Mouse (Mus musculus) Patski (cell line): Measurements from ENCODE around the gene Ccdc181. TPM values are rescaled to one million over a fixed set of nuclear protein-coding genes. Genes with fewer than 3 reads are reported as not detected.

Experiments
- ATAC-seq: fragments of 100-300 bp; one replicate; pipeline ENCODE4 v1.8.0; 2021
- CTCF ChIA-PET: fragments of 350-600 bp; sonication (Branson Sonifier 250); formaldehyde crosslinking; loops from one replicate; lab custom pipeline; 2022; ENCODE audit warnings: inconsistent platforms; lab: Charles Lee
- POLR2A ChIA-PET: fragments of 350-600 bp; sonication (Branson Sonifier 250); formaldehyde crosslinking; loops from one replicate; lab custom pipeline; 2022; ENCODE audit warnings: antibody characterized with exemption, inconsistent platforms; lab: Charles Lee
- DNase-seq: peaks from one replicate; pipeline ENCODE4 v3.0.0-alpha.2; 2011; ENCODE audit warnings: low read depth, low spot score
- H3K27me3 ChIP-seq: fragments of 371-371 bp; one replicate; pipeline ENCODE4 v1.5.1; 2021
- CTCF ChIP-seq: fragments of 100-300 bp; IDR thresholded peaks from one replicate; pipeline ENCODE4 v1.5.1; 2021
- in situ Hi-C: fragments of 300-500 bp; cut with MboI; formaldehyde crosslinking; loops from 3 replicates; pipeline ENCODE4 v1.11.1; 2018; ENCODE audit warnings: low pct_unique_long_range_greater_than_20kb, mixed read lengths
- polyA plus RNA-seq: library from polyadenylated mRNA; unstranded; gene quantifications from one replicate; pipeline ENCODE4 v1.2.3, GENCODE M21; 2021

Ccdc181 gene
- polyA plus RNA-seq, 1 experiment from 2014 or later, result 36.0 TPM

DNA sequence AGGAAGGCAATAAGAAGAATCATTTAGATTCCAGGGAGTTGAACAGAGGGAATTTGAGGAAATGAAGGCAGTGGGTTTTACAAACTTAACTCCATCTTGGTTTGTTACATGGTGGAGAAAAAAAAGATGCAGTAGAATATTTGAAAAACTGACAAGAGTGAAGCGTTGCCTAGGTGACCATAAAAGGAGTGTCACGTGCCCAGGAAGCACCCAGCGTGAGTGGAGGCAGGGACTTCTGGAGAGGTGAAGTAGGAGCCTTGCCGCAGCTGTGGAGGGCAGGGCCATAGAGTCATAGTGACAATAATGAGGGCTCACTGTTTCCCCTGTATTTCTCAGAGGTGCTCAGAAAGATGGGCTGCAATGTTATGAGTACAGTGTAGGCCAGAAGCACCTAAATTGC is 3.9 kb downstream of the Ccdc181 start:
- no peaks in the 10 kb centered on the region for H3K27me3 ChIP-seq
- ChIA-PET CTCF (no interaction called here), POLR2A (no interaction called here)
- ATAC-seq, result no peak
- in situ Hi-C loops, result no loop called here
- no peak for TF ChIP-seq CTCF
- no peak for DNase-seq

DNA sequence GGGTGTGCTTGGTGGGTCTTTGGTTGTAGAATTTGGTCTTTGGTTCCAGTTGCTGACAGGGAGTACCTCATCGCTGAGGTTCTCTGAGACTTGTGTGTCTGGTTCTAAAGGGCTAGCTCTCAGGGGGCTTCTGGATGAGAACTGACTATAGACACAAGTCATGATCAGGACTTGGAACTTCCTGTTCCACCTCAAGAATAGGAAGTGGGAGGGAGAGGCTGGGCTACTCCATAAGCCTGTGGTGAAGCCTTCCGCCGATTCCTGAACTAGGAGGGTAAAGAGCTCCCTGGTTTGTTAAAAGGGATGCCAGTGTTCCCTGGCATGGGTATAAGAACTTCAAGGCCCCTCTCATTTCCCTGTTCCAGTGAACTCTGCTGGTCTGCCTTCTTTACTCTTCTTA is 8.6 kb downstream of the Ccdc181 start:
- in situ Hi-C loops, result no loop called here
- DNase-seq (no peak), ATAC-seq (no peak)
- CTCF ChIA-PET, result interaction anchor here (1.3 kb wide), 2 partner anchors 9 to 11 kb away, joined by 3 to 4 read pairs; no protein-coding TSS in a partner anchor
- TF ChIP-seq CTCF, result no peak
- H3K27me3 ChIP-seq, result no peaks in the 10 kb centered on the region
- POLR2A ChIA-PET, result no interaction called here

DNA sequence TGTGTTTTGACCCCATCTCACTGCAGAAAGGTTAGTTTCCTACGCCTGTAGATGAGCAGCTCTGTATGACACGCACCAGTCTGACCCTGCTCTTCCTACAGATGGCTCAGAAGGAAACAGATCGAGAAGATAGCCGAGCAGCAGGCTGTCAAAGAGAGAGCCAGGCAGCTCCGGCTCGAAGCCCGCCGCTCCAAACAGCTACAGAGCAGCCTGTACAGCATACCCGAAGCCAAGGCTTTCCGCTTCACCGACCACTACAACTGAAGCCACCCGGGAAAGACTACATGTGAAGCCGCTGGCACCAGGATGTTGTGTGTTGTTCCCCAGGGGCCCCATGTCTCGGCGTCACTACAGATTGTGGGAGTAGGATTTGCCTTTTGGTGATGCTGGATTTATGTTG is 12.0 kb downstream of the Ccdc181 start:
- no peak for ATAC-seq
- POLR2A ChIA-PET, result no interaction called here
- no peaks in the 10 kb centered on the region for H3K27me3 ChIP-seq
- no peak for TF ChIP-seq CTCF
- in situ Hi-C loops, result no loop called here
- CTCF ChIA-PET, result no interaction called here
- DNase-seq, result no peak

- in situ Hi-C loops, result no loop called here
- ChIA-PET CTCF (interaction anchor here (1.6 kb wide), 1 partner anchor 15 kb away, joined by 4 read pairs; no protein-coding TSS in a partner anchor), POLR2A (no interaction called here)
- no peaks in the 10 kb centered on the region for H3K27me3 ChIP-seq
- peak; percentile 15 for TF ChIP-seq CTCF
- no peak for ATAC-seq
- DNase-seq, result no peak
Measured at GRCm38 (mm10) chr1:164292040-164292439, 16.7 kb downstream of the Ccdc181 start.

GRCm38 (mm10) chr1:164294071-164294470 is 18.7 kb downstream of the Ccdc181 start:
- H3K27me3 ChIP-seq, result no peaks in the 10 kb centered on the region
- POLR2A ChIA-PET, result no interaction called here
- CTCF ChIA-PET, result interaction anchor here (1.5 to 1.7 kb wide), 2 partner anchors 9 to 11 kb away, joined by 4 to 5 read pairs; no protein-coding TSS in a partner anchor
- TF ChIP-seq CTCF, result no peak
- in situ Hi-C loops, result no loop called here
- ATAC-seq (no peak), DNase-seq (no peak)

GRCm38 (mm10) chr1:164296473-164296872 is 21.1 kb downstream of the Ccdc181 start:
- ATAC-seq (no peak), DNase-seq (no peak)
- in situ Hi-C loops, result no loop called here
- POLR2A ChIA-PET, result no interaction called here
- no peak for TF ChIP-seq CTCF
- CTCF ChIA-PET, result interaction anchor here (1.1 kb wide), 1 partner anchor 19 kb away, joined by 3 read pairs; no protein-coding TSS in a partner anchor
- H3K27me3 ChIP-seq, result no peaks in the 10 kb centered on the region

GRCm38 (mm10) chr1:164301949-164302348 is 26.6 kb downstream of the Ccdc181 start:
- in situ Hi-C loops, result no loop called here
- ChIA-PET CTCF (no interaction called here), POLR2A (no interaction called here)
- DNase-seq (no peak), ATAC-seq (no peak)
- no peak for TF ChIP-seq CTCF
- no peaks in the 10 kb centered on the region for H3K27me3 ChIP-seq

DNA sequence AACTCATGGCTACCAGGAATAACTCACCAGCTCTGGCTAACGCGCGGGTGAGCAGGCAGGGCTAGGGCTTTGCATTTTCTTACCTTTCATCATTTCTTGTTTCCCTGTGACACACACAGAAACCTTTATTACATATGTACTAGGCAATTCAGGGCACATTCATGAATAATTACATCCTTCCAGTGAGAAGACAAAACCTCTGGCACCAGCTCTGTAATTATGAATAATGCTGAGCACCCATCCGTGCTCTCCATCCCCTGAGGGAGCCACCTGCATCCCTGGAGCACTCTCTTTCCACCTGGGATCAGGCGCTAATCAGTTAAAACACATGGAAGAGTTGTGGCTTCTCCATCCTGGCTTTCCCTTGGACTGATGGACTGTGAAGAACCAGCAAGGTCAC is 28.4 kb downstream of the Ccdc181 start, which contains the start of gene Nme7:
TSS of gene Nme7 (plus strand) at position 301 of the 400 bp plus-strand sequence.
- DNase-seq (no peak), ATAC-seq (no peak)
- ChIA-PET POLR2A (no interaction called here), CTCF (no interaction called here)
- no peak for TF ChIP-seq CTCF
- in situ Hi-C loops, result no loop called here
- no peaks in the 10 kb centered on the region for H3K27me3 ChIP-seq

DNA sequence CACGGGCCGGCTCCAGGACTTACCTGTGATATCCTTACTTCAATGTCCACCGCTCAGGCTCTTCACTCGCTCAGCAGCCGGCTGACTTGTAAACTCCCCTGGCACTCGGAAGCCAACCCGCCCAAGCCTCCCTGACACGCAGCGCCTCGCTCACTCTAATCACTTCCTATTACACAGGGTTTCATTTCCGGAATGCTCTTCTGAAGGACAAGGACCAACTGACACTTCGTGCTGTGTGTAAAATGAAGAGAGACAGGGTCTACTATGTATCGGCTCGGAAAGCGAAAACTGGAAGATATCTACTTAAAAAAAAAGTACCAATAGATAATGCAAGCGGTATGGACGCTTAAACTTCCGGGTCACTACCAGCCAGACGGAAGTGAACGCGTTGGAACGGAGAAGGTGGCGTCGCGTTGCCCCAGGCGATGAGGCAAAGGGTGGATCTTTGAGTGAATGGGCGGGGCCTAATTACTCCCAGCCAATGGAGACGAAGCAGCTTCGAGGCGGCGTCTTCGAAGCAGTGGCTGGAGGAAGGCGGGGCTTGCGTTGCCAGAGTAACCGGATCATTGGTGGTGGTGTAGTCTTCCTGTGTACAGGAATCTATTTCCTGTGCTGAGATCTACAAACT is 31.9 kb downstream of the Ccdc181 start, which contains the start of gene Blzf1:
TSS of gene Blzf1 (minus strand) at position 366 of the 628 bp plus-strand sequence.
- CTCF ChIA-PET, result interaction anchor here (1.0 to 1.3 kb wide), 3 partner anchors 9 to 15 kb away, joined by 5 to 7 read pairs (median 5); no protein-coding TSS in a partner anchor

DNA sequence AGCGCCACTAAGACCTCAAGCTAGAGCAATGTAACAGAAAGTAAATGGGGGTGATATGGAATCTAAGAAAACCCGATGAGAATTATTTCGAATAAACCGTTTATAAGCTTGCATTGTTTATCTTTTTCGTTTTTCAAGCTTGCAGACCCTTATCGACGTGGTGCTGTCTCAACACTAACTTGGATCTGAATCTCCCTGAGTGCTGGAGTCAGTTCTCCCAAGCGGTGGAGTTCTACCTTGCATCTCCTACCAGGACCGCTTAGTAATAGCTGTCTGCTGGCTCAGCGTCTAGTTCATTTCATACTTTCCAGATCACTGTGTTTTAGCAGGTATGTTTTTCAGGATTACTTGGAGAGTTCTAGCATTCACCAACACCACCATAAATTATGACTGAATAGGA is 32.5 kb downstream of the Ccdc181 start:
- no peak for ATAC-seq

More for the DNA sequence above, 31.9 kb downstream of the Ccdc181 start, which contains the start of gene Blzf1:
- no peak for TF ChIP-seq CTCF
- H3K27me3 ChIP-seq, result no peaks in the 10 kb centered on the region
- peak; percentile 95 for DNase-seq
- ATAC-seq, result peak; percentile 95
- in situ Hi-C loops, result no loop called here
- POLR2A ChIA-PET, result interaction anchor here (0.6 to 0.8 kb wide), 2 partner anchors 8 to 622 kb away, joined by 3 to 4 read pairs; no protein-coding TSS in a partner anchor

DNA sequence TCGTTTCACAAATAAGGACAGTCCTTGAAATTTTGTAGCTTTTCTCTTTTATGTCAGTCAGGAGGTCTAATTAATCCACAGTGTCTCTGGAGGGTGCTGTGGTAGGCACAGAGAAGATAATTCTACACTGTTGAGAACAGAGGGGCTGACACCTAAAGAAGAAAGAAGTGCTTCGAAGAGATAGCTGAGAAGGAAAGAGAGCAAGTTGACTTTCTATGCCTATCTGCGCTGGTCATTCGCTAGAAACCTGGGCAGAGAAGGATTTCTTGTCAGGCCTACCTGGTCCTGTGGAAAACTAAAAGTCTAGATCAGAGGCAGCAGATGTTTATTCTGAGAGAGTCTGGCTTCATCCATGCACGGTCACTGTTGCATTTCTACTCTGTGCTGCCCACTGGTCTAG is 38.7 kb downstream of the Ccdc181 start:
- ChIA-PET POLR2A (interaction anchor here (0.6 kb wide), 1 partner anchor 171 kb away, joined by 3 read pairs; no protein-coding TSS in a partner anchor), CTCF (no interaction called here)
- no peak for TF ChIP-seq CTCF
- H3K27me3 ChIP-seq, result no peaks in the 10 kb centered on the region
- ATAC-seq (no peak), DNase-seq (no peak)
- in situ Hi-C loops, result no loop called here

More for the DNA sequence above, 32.5 kb downstream of the Ccdc181 start:
- no peak for DNase-seq
- H3K27me3 ChIP-seq, result no peaks in the 10 kb centered on the region
- ChIA-PET POLR2A (interaction anchor here (0.6 to 0.8 kb wide), 2 partner anchors 8 to 621 kb away, joined by 3 to 4 read pairs; no protein-coding TSS in a partner anchor), CTCF (interaction anchor here (1.0 to 1.3 kb wide), 3 partner anchors 9 to 14 kb away, joined by 5 to 7 read pairs (median 5); no protein-coding TSS in a partner anchor)
- in situ Hi-C loops, result no loop called here
- TF ChIP-seq CTCF, result no peak
